Mouse (Mus musculus): ENCODE data around the gene Atp10a. TPM values are rescaled to one million over a fixed set of nuclear protein-coding genes. Genes with fewer than 3 reads are reported as not detected.
A peak's percentile ranks its signal among the peaks of the same experiment; 100 is the strongest.

The Atp10a gene
- polyA plus RNA-seq, 1 experiment from 2014 or later: 0.93 TPM

GRCm38 (mm10) chr7:58716626-58717025, 60.7 kb downstream of the Atp10a start:
- Histone ChIP-seq H3K36me3 (ENCODE audit: control insufficient read depth, insufficient read depth, low read length) (no peaks in the 10 kb centered on the region), H3K4me2 (ENCODE audit: low read length) (no peak overlapping the region), H3K9me3 (replicated peaks; ENCODE audit: control insufficient read depth, low read length) (no peaks in the 10 kb centered on the region), H3K4me1 (ENCODE audit: control insufficient read depth, insufficient read depth, low read length) (0 out of 2 replicates have a peak, but pooled peaks cover 2% of the 10 kb centered on the region), H3K27me3 (replicated peaks; ENCODE audit: control insufficient read depth, insufficient read depth, low read length) (no peaks in the 10 kb centered on the region), H3K4me3 (ENCODE audit: low read depth, low read length) (no peak overlapping the region), H3K9ac (ENCODE audit: low read length) (no peak overlapping the region), H3K27ac (ENCODE audit: low read depth, low read length) (no peak overlapping the region)
- ATAC-seq: no peak
- 93% methylated on average over 3 of the region's 3 CpGs for WGBS
- no peak for DNase-seq (ENCODE audit: low spot score)

- Histone ChIP-seq H3K4me1 (ENCODE audit: control insufficient read depth, insufficient read depth, low read length) (0 out of 2 replicates have a peak, but pooled peaks cover 2% of the 10 kb centered on the region), H3K27ac (ENCODE audit: low read depth, low read length) (no peak overlapping the region), H3K36me3 (ENCODE audit: control insufficient read depth, insufficient read depth, low read length) (no peaks in the 10 kb centered on the region), H3K4me3 (ENCODE audit: low read depth, low read length) (no peak overlapping the region), H3K9me3 (replicated peaks; ENCODE audit: control insufficient read depth, low read length) (no peaks in the 10 kb centered on the region), H3K4me2 (ENCODE audit: low read length) (no peak overlapping the region), H3K9ac (ENCODE audit: low read length) (no peak overlapping the region), H3K27me3 (replicated peaks; ENCODE audit: control insufficient read depth, insufficient read depth, low read length) (no peaks in the 10 kb centered on the region)
- WGBS: 76% methylated on average over 2 of the region's 2 CpGs
- no peak for ATAC-seq
- no peak for DNase-seq (ENCODE audit: low spot score)
Observed at GRCm38 (mm10) chr7:58718556-58718955, 62.6 kb downstream of the Atp10a start.

GRCm38 (mm10) chr7:58719218-58719938, 63.4 kb downstream of the Atp10a start:
- 43% methylated on average over 4 of the region's 4 CpGs for WGBS
- no peak for ATAC-seq

GRCm38 (mm10) chr7:58722250-58722649, 66.3 kb downstream of the Atp10a start:
- Histone ChIP-seq H3K4me1 (ENCODE audit: control insufficient read depth, insufficient read depth, low read length) (0 out of 2 replicates have a peak, but pooled peaks cover 2% of the 10 kb centered on the region), H3K27me3 (replicated peaks; ENCODE audit: control insufficient read depth, insufficient read depth, low read length) (no peaks in the 10 kb centered on the region), H3K4me3 (ENCODE audit: low read depth, low read length) (no peak overlapping the region), H3K9ac (ENCODE audit: low read length) (no peak overlapping the region), H3K9me3 (replicated peaks; ENCODE audit: control insufficient read depth, low read length) (no peaks in the 10 kb centered on the region), H3K4me2 (ENCODE audit: low read length) (no peak overlapping the region), H3K36me3 (ENCODE audit: control insufficient read depth, insufficient read depth, low read length) (no peaks in the 10 kb centered on the region), H3K27ac (ENCODE audit: low read depth, low read length) (no peak overlapping the region)
- ATAC-seq (no peak), DNase-seq (ENCODE audit: low spot score) (no peak)
- 90% methylated on average over 1 of the region's 1 CpGs for WGBS

More at GRCm38 (mm10) chr7:58719218-58719938, 63.4 kb downstream of the Atp10a start:
- Histone ChIP-seq H3K4me1 (ENCODE audit: control insufficient read depth, insufficient read depth, low read length) (0 out of 2 replicates have a peak, but pooled peaks cover 2% of the 10 kb centered on the region), H3K27me3 (replicated peaks; ENCODE audit: control insufficient read depth, insufficient read depth, low read length) (no peaks in the 10 kb centered on the region), H3K4me3 (ENCODE audit: low read depth, low read length) (no peak overlapping the region), H3K9ac (ENCODE audit: low read length) (no peak overlapping the region), H3K9me3 (replicated peaks; ENCODE audit: control insufficient read depth, low read length) (no peaks in the 10 kb centered on the region), H3K36me3 (ENCODE audit: control insufficient read depth, insufficient read depth, low read length) (no peaks in the 10 kb centered on the region), H3K27ac (ENCODE audit: low read depth, low read length) (no peak overlapping the region), H3K4me2 (ENCODE audit: low read length) (no peak overlapping the region)
- no peak for DNase-seq (ENCODE audit: low spot score)

- H3K36me3 ChIP-seq (ENCODE audit: control insufficient read depth, insufficient read depth, low read length): no peaks in the 10 kb centered on the region
- no peaks in the 10 kb centered on the region for H3K4me1 ChIP-seq (ENCODE audit: control insufficient read depth, insufficient read depth, low read length)
- H3K9ac ChIP-seq (ENCODE audit: low read length): no peak overlapping the region
- no peaks in the 10 kb centered on the region for H3K27me3 ChIP-seq (replicated peaks; ENCODE audit: control insufficient read depth, insufficient read depth, low read length)
- H3K27ac ChIP-seq (ENCODE audit: low read depth, low read length): no peak overlapping the region
- H3K9me3 ChIP-seq (replicated peaks; ENCODE audit: control insufficient read depth, low read length): no peaks in the 10 kb centered on the region
- ATAC-seq: peak; percentile 73; the same call in 1 of the 2 replicates
- H3K4me3 ChIP-seq (ENCODE audit: low read depth, low read length): no peak overlapping the region
- H3K4me2 ChIP-seq (ENCODE audit: low read length): no peak overlapping the region
- 78% methylated on average over 8 of the region's 8 CpGs for WGBS
- peak; percentile 64 for DNase-seq (ENCODE audit: low spot score)
Observed at GRCm38 (mm10) chr7:58730201-58730600, 74.2 kb downstream of the Atp10a start.

- H3K27ac ChIP-seq (ENCODE audit: low read depth, low read length): no peak overlapping the region
- DNase-seq (ENCODE audit: low spot score) (no peak), ATAC-seq (no peak)
- H3K36me3 ChIP-seq (ENCODE audit: control insufficient read depth, insufficient read depth, low read length): no peaks in the 10 kb centered on the region
- no peak overlapping the region for H3K9ac ChIP-seq (ENCODE audit: low read length)
- no peaks in the 10 kb centered on the region for H3K27me3 ChIP-seq (replicated peaks; ENCODE audit: control insufficient read depth, insufficient read depth, low read length)
- H3K4me2 ChIP-seq (ENCODE audit: low read length): no peak overlapping the region
- no peaks in the 10 kb centered on the region for H3K9me3 ChIP-seq (replicated peaks; ENCODE audit: control insufficient read depth, low read length)
- H3K4me1 ChIP-seq (ENCODE audit: control insufficient read depth, insufficient read depth, low read length): no peaks in the 10 kb centered on the region
- 88% methylated on average over 1 of the region's 1 CpGs for WGBS
- no peak overlapping the region for H3K4me3 ChIP-seq (ENCODE audit: low read depth, low read length)
Observed at GRCm38 (mm10) chr7:58730831-58731230, 74.9 kb downstream of the Atp10a start.

GRCm38 (mm10) chr7:58732406-58732805, 76.4 kb downstream of the Atp10a start:
- Histone ChIP-seq H3K36me3 (ENCODE audit: control insufficient read depth, insufficient read depth, low read length) (no peaks in the 10 kb centered on the region), H3K4me3 (ENCODE audit: low read depth, low read length) (no peak overlapping the region), H3K4me2 (ENCODE audit: low read length) (no peak overlapping the region), H3K4me1 (ENCODE audit: control insufficient read depth, insufficient read depth, low read length) (no peaks in the 10 kb centered on the region), H3K27ac (ENCODE audit: low read depth, low read length) (no peak overlapping the region), H3K27me3 (replicated peaks; ENCODE audit: control insufficient read depth, insufficient read depth, low read length) (no peaks in the 10 kb centered on the region), H3K9ac (ENCODE audit: low read length) (no peak overlapping the region), H3K9me3 (replicated peaks; ENCODE audit: control insufficient read depth, low read length) (no peaks in the 10 kb centered on the region)
- 83% methylated on average over 6 of the region's 6 CpGs for WGBS
- DNase-seq (ENCODE audit: low spot score): no peak
- no peak for ATAC-seq

- H3K9me3 ChIP-seq (replicated peaks; ENCODE audit: control insufficient read depth, low read length): no peaks in the 10 kb centered on the region
- H3K9ac ChIP-seq (ENCODE audit: low read length): no peak overlapping the region
- no peaks in the 10 kb centered on the region for H3K36me3 ChIP-seq (ENCODE audit: control insufficient read depth, insufficient read depth, low read length)
- no peak overlapping the region for H3K4me3 ChIP-seq (ENCODE audit: low read depth, low read length)
- 86% methylated on average over 6 of the region's 6 CpGs for WGBS
- no peak for ATAC-seq
- H3K27ac ChIP-seq (ENCODE audit: low read depth, low read length): no peak overlapping the region
- no peak overlapping the region for H3K4me2 ChIP-seq (ENCODE audit: low read length)
- DNase-seq (ENCODE audit: low spot score): no peak
- H3K27me3 ChIP-seq (replicated peaks; ENCODE audit: control insufficient read depth, insufficient read depth, low read length): no peaks in the 10 kb centered on the region
- H3K4me1 ChIP-seq (ENCODE audit: control insufficient read depth, insufficient read depth, low read length): no peaks in the 10 kb centered on the region
Observed at GRCm38 (mm10) chr7:58733490-58733901, 77.5 kb downstream of the Atp10a start.

GRCm38 (mm10) chr7:58736841-58737547, 81.0 kb downstream of the Atp10a start:
- Histone ChIP-seq H3K4me1 (ENCODE audit: control insufficient read depth, insufficient read depth, low read length) (no peaks in the 10 kb centered on the region), H3K9me3 (replicated peaks; ENCODE audit: control insufficient read depth, low read length) (no peaks in the 10 kb centered on the region), H3K4me2 (ENCODE audit: low read length) (no peak overlapping the region), H3K36me3 (ENCODE audit: control insufficient read depth, insufficient read depth, low read length) (no peaks in the 10 kb centered on the region), H3K27ac (ENCODE audit: low read depth, low read length) (no peak overlapping the region), H3K27me3 (replicated peaks; ENCODE audit: control insufficient read depth, insufficient read depth, low read length) (no peaks in the 10 kb centered on the region), H3K4me3 (ENCODE audit: low read depth, low read length) (no peak overlapping the region), H3K9ac (ENCODE audit: low read length) (no peak overlapping the region)
- ATAC-seq (no peak), DNase-seq (ENCODE audit: low spot score) (no peak)
- 95% methylated on average over 3 of the region's 3 CpGs for WGBS

Measured in forebrain, embryonic 14.5 days (tissue).